Mouse (Mus musculus) kidney, adult 2 months (tissue): ENCODE data around the gene Gm21983.

Experiments
- CTCF ChIP-seq: fragments of 200-500 bp; conservative IDR thresholded peaks from 2 replicates; pipeline ENCODE4 v1.5.1; 2011; ENCODE audit warnings: low read depth, mild to moderate bottlenecking, control low read depth, low read length, moderate library complexity, mixed read lengths; ENCODE audit not compliant: insufficient read depth, insufficient read length
- POLR2A ChIP-seq: fragments of 200-500 bp; IDR thresholded peaks from one replicate; pipeline ENCODE4 v1.6.1; 2011; ENCODE audit warnings: low read depth, low read length, control low read depth

DNA sequence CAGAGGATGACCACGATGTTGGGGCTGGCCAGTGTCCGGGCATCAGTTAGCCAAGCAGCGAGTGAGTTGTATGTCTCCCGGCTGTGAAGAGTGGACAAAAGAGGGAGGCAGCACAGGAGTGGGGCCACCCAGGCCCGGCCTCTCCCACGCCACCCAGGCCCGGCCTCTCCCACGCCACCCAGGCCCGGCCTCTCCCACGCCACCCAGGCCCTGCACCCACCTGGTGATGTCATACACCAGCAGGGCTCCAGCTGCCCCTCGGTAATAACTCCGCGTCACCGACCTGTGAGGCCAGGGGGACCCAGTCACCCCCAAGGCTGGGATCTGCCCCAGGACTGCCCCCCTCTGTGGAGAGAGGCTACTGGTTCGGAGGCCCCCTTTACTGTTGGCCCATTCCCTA is 6.4 kb downstream of the Gm21983 start:
- TF ChIP-seq CTCF (no peak), POLR2A (no peak)
